Mouse (Mus musculus) liver, embryonic 15.5 days (tissue): ENCODE data around the gene Cyb5r2. TPM values are rescaled to one million over a fixed set of nuclear protein-coding genes. Genes with fewer than 3 reads are reported as not detected.

Experiments
- ATAC-seq: fragments of 200-750 bp; cut with Nextera tagmentation; 2 replicates; pipeline ENCODE4 v1.8.0; 2017; ENCODE audit warnings: moderate number of reproducible peaks, mild to moderate bottlenecking, moderate library complexity; ENCODE audit not compliant: insufficient read depth
- H3K27ac ChIP-seq: fragments of 300-500 bp; sonication (generic); replicated peaks from 2 replicates; pipeline ENCODE4 v1.5.1; 2015; ENCODE audit warnings: mild to moderate bottlenecking, inconsistent platforms
- H3K27me3 ChIP-seq: fragments of 300-500 bp; sonication (generic); 2 replicates; pipeline ENCODE4 v1.6.1; 2015; ENCODE audit warnings: mild to moderate bottlenecking, inconsistent platforms
- H3K36me3 ChIP-seq: fragments of 300-500 bp; sonication (generic); replicated peaks from 2 replicates; pipeline ENCODE4 v1.6.1; 2015; ENCODE audit warnings: moderate library complexity, mild to moderate bottlenecking, inconsistent platforms
- H3K4me1 ChIP-seq: fragments of 300-500 bp; sonication (generic); replicated peaks from 2 replicates; pipeline ENCODE4 v1.6.1; 2015; ENCODE audit warnings: inconsistent platforms
- H3K4me2 ChIP-seq: fragments of 300-500 bp; sonication (generic); 2 replicates; pipeline ENCODE4 v1.6.1; 2015; ENCODE audit warnings: moderate library complexity, mild to moderate bottlenecking, inconsistent platforms
- H3K4me3 ChIP-seq: fragments of 300-500 bp; sonication (generic); replicated peaks from 2 replicates; pipeline ENCODE4 v1.5.1; 2015; ENCODE audit warnings: mild to moderate bottlenecking, inconsistent platforms
- H3K9ac ChIP-seq: fragments of 300-500 bp; sonication (generic); 2 replicates; pipeline ENCODE4 v1.6.1; 2015; ENCODE audit warnings: moderate library complexity, mild to moderate bottlenecking, inconsistent platforms
- H3K9me3 ChIP-seq: fragments of 300-500 bp; sonication (generic); replicated peaks from 2 replicates; pipeline ENCODE4 v1.6.1; 2016; ENCODE audit warnings: inconsistent platforms
- WGBS: fragments of 180-500 bp; shearing (Covaris S2); methylation state at CpG from one replicate; pipeline ENCODE4 v1.1.7; 2015; ENCODE audit warnings: mixed read lengths; ENCODE audit not compliant: insufficient replicate concordance; 5-methylcytosine and 5-hydroxymethylcytosine counted together
- polyA plus RNA-seq: library from polyadenylated mRNA; unstranded; fragments of >200 nt; fragmentation: Nextera tagmentation; extraction: Ambion mirVana; gene quantifications from 2 replicates; pipeline ENCODE4 v1.2.1, GENCODE M21; 2015

The Cyb5r2 gene
- polyA plus RNA-seq, 1 experiment from 2014 or later = not detected

DNA sequence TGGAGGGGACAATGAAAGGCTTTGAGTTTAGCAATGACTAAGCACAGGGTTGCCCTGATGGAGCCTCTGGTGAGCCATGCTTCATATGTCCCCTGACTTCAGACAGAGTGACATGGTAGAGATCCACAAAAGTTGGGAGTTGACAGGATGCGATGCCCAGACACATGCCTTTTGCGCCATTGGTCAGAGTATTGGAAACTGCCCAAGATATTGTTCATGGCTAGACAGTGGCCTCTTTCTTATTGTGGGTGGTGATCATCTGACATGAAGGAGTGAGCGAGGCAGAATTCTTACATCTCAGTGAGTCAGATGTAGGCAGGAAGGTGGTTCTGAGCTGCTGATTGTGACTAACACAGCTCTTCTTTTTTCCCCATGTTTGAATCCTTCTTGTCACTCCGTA lies 35.3 kb downstream of the Cyb5r2 start:
- Histone ChIP-seq H3K4me2 (no peak overlapping the region), H3K36me3 (peaks cover 19% of the 10 kb centered on the region; the same call in 1 of the 2 replicates), H3K27me3 (no peaks in the 10 kb centered on the region), H3K9ac (no peak overlapping the region), H3K9me3 (no peaks in the 10 kb centered on the region), H3K4me1 (no peaks in the 10 kb centered on the region), H3K27ac (no peak overlapping the region), H3K4me3 (no peak overlapping the region)
- ATAC-seq = no peak
- 78% methylated on average over 4 of the region's 4 CpGs for WGBS

DNA sequence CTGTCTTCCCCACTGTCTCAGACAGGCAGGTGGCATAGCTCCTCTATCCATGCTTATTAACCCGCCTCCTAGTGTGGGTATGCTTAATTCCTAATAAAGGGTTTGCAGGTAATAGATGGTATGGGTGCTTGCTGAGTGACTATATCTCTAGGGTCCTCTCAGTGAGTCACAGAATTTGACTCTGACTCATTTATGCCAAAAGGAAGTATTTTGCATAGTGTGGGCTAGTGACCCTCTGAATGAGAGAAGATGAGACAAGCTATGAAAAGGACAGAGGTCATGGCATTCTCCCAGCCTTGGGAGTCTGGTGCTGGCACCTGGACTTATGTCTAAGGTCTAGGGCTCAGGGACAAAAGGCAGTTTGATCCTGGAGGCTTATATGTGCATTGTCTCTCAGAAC lies 37.1 kb downstream of the Cyb5r2 start:
- peaks cover 19% of the 10 kb centered on the region; the same call in 1 of the 2 replicates for H3K36me3 ChIP-seq
- 48% methylated on average over 1 of the region's 1 CpGs for WGBS
- H3K9me3 ChIP-seq = no peaks in the 10 kb centered on the region
- no peak overlapping the region for H3K9ac ChIP-seq
- no peaks in the 10 kb centered on the region for H3K27me3 ChIP-seq
- H3K4me2 ChIP-seq = no peak overlapping the region
- no peak overlapping the region for H3K27ac ChIP-seq
- H3K4me3 ChIP-seq = no peak overlapping the region
- H3K4me1 ChIP-seq = no peaks in the 10 kb centered on the region
- no peak for ATAC-seq

DNA sequence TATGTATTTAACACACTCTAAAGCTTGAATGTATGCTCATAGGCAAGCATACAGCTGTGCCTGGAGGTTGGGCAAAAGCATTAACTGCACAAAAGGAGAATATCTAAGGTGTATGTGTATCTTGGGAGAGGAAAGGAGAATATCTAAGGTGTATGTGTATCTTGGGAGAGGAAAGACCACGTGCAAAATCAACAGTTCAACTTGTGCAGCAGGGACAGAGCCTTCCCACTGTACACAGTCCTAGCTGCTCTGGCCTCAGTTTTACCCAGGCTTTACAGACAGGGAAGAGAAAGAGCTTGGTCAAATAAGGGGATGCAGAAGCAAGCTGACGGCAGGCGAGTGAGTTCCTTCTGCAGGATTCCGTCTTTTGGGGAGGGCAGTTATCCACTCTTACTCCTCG lies 43.8 kb downstream of the Cyb5r2 start:
- H3K9me3 ChIP-seq = no peaks in the 10 kb centered on the region

DNA sequence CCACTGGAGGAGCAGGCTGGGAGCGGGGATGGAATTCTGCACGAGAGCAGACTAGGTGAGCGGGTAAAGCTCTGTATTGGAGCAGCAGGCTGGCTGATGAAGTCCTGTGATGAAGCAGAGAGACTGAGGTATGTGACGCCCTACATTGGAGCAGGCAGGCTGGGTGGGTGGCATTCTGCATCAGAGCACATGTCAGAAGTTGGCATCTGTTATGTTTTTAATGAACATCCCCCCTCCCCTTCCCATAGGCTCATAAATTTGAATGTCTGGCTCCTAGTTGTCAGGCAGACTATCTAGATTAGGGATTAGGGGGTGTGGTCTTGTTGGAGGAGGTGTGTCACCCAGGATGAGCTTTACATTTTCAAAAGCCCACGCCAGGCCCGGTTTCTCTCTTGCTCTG lies 45.1 kb downstream of the Cyb5r2 start:
- WGBS = 64% methylated on average over 6 of the region's 6 CpGs
- H3K27ac ChIP-seq = no peak overlapping the region
- no peaks in the 10 kb centered on the region for H3K36me3 ChIP-seq
- no peaks in the 10 kb centered on the region for H3K27me3 ChIP-seq
- peaks cover 6% of the 10 kb centered on the region; the same call in 1 of the 2 replicates for H3K4me1 ChIP-seq
- no peak overlapping the region for H3K4me3 ChIP-seq
- H3K4me2 ChIP-seq = no peak overlapping the region
- no peak for ATAC-seq
- H3K9ac ChIP-seq = no peak overlapping the region
- no peaks in the 10 kb centered on the region for H3K9me3 ChIP-seq

More for the DNA sequence above, 43.8 kb downstream of the Cyb5r2 start:
- no peaks in the 10 kb centered on the region for H3K4me1 ChIP-seq
- whole genome bisulfite sequencing = 71% methylated on average over 5 of the region's 5 CpGs
- no peak overlapping the region for H3K4me3 ChIP-seq
- no peaks in the 10 kb centered on the region for H3K36me3 ChIP-seq
- no peak for ATAC-seq
- no peak overlapping the region for H3K9ac ChIP-seq
- no peak overlapping the region for H3K27ac ChIP-seq
- H3K27me3 ChIP-seq = no peaks in the 10 kb centered on the region
- H3K4me2 ChIP-seq = no peak overlapping the region

DNA sequence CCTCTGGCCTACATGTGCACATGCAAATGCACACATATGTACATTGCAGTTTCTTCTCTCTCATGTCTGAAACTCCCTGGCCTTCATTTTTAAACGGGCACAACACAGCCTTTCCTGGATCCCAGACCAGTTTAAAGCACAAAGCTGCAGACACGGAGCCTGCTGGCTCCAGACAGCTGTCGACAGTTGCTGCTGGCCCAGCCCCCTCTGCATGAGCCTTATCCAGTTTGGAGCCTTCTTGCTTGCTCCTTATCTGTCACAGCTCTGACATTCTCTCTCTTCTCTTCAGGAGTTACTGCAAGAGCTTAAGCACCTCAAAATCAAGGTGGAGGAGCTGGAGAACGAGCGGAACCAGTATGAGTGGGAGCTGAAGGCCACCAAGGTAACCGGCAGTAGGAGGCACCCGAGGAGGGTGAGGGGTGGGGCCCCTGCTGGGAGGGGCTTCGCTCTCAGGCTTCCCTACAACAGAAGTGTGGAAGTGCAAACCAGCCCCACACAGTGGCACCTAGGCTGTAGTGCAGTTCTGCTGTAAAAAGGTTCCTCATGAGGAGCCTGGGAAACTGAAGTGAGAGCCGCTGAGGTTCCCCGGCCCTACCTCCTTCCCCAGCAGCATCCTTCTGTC lies 49.2 kb downstream of the Cyb5r2 start:
- peak; percentile 81 for ATAC-seq
- Histone ChIP-seq H3K4me1 (peaks cover 6% of the 10 kb centered on the region; the same call in 1 of the 2 replicates), H3K4me3 (no peak overlapping the region), H3K9me3 (no peaks in the 10 kb centered on the region), H3K27me3 (no peaks in the 10 kb centered on the region), H3K9ac (no peak overlapping the region), H3K27ac (no peak overlapping the region), H3K36me3 (no peaks in the 10 kb centered on the region), H3K4me2 (peak overlapping the region; percentile 38)
- WGBS = 3% methylated on average over 10 of the region's 10 CpGs

DNA sequence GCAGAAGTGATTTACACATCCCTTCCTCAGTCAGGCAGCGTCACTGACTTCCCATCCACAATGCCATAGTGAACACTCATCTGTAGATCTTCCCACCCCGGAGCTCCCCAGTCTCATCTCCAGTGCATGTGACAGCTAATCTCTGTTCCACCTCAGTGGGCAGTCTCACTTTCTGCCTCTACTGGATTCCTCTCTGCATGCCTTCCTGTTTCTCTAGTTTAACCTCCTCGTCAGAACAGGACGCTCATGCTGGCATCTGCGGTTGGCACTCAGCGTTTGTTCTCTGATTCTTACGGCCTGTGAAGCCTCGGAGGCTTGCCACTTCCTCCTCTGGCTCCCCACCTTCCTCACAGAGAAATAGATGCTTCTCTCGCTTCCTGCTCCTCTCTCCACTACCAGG lies 50.2 kb downstream of the Cyb5r2 start:
- 28% methylated on average over 9 of the region's 9 CpGs for WGBS

DNA sequence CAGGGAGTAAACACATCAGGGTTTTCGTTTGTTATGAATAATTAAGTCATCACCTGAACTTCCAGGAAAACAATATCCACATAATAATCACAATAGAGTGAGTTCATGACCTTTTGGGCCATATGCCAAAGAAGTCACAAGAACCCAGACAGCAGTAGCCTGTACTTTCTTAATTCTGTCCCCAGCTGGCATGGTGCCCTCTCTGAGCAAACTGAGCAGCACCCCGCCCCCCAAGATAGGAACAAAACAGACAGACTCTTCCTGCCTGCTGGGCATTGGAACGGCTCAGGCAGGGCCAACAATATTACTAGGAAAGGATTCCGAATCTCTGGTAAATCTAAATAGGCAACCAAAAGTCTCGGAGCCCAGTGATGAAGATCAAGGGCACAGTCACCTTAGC lies 51.9 kb downstream of the Cyb5r2 start:
- no peak for ATAC-seq
- 59% methylated on average over 5 of the region's 5 CpGs for WGBS
- H3K4me3 ChIP-seq = no peak overlapping the region
- peaks cover 6% of the 10 kb centered on the region; the same call in 1 of the 2 replicates for H3K4me1 ChIP-seq
- no peak overlapping the region for H3K9ac ChIP-seq
- no peak overlapping the region for H3K4me2 ChIP-seq
- H3K9me3 ChIP-seq = no peaks in the 10 kb centered on the region
- H3K27me3 ChIP-seq = no peaks in the 10 kb centered on the region
- H3K36me3 ChIP-seq = no peaks in the 10 kb centered on the region
- H3K27ac ChIP-seq = no peak overlapping the region

More for the DNA sequence above, 50.2 kb downstream of the Cyb5r2 start:
- peaks cover 6% of the 10 kb centered on the region; the same call in 1 of the 2 replicates for H3K4me1 ChIP-seq
- H3K9ac ChIP-seq = no peak overlapping the region
- H3K36me3 ChIP-seq = no peaks in the 10 kb centered on the region
- H3K9me3 ChIP-seq = no peaks in the 10 kb centered on the region
- no peak overlapping the region for H3K4me2 ChIP-seq
- H3K27me3 ChIP-seq = no peaks in the 10 kb centered on the region
- H3K27ac ChIP-seq = no peak overlapping the region
- ATAC-seq = no peak
- no peak overlapping the region for H3K4me3 ChIP-seq

DNA sequence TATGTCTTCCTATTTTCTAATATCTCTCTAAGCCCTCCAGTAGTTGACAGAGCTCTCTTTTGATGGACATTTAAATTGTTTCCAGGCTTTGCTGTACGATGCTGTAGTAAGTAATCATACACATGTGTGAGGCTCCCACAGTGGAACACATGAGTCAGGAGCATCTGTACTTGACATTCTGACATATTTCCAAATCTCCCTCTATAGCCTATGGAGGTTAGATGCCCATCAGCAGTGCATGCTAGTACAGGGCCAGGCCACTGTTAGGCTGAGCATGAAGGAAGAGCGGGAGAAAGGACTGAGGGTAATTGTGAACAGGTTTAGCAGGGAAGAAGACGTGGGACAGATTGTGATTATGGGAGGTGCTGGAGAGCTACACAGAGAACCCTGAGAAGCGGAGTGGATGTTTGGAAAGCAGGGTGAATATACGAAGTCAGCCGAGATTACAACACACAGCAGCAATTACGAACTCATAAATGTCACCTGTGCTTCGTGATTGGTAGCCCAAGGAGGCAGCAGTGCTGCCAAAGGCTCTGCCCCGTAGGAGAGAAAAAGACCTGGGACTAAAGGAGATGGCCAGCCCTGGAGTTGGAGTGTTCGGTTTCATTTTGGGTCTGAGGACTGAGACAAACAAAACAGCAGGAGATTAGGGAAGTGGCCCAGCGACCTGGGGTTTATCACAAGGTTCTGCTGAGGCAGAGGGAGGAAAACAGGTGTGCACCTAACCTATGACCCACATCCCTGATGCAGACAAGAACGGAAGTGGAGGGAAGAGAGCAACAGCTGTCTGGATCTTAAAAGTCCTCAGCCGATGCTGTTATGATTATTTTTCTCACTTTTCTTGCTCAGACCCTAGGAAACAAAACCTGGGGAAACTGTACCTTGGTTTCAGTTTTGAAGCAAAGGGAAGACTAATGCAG lies 55.1 kb downstream of the Cyb5r2 start:
- Histone ChIP-seq H3K27ac (no peak overlapping the region), H3K9ac (no peak overlapping the region), H3K36me3 (no peaks in the 10 kb centered on the region), H3K4me3 (no peak overlapping the region), H3K27me3 (no peaks in the 10 kb centered on the region), H3K9me3 (no peaks in the 10 kb centered on the region), H3K4me2 (no peak overlapping the region), H3K4me1 (no peaks in the 10 kb centered on the region)
- 53% methylated on average over 13 of the region's 13 CpGs for WGBS
- no peak for ATAC-seq

DNA sequence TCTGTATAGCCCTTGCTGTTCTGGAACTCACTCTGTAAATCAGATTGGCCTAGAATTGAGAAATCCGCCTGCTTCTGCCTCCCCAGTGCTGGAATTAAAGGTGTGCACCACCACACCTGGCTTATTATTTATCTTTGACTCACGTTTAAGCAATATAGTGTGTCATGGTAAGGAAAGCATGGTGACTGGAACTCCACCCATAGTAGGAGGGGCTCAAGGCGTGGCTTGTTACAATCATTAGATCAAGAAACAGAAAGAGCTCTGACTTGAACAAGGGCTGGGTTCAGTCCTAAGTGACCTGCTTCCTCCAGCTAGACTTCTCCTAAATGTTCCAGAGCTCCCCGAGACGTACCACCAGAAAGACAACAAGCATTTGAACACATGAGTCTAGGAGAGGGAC lies 57.2 kb downstream of the Cyb5r2 start:
- Histone ChIP-seq H3K9ac (no peak overlapping the region), H3K27me3 (no peaks in the 10 kb centered on the region), H3K4me1 (no peaks in the 10 kb centered on the region), H3K36me3 (no peaks in the 10 kb centered on the region), H3K4me3 (no peak overlapping the region), H3K27ac (no peak overlapping the region), H3K9me3 (no peaks in the 10 kb centered on the region), H3K4me2 (no peak overlapping the region)
- ATAC-seq = no peak
- WGBS = 56% methylated on average over 5 of the region's 5 CpGs

DNA sequence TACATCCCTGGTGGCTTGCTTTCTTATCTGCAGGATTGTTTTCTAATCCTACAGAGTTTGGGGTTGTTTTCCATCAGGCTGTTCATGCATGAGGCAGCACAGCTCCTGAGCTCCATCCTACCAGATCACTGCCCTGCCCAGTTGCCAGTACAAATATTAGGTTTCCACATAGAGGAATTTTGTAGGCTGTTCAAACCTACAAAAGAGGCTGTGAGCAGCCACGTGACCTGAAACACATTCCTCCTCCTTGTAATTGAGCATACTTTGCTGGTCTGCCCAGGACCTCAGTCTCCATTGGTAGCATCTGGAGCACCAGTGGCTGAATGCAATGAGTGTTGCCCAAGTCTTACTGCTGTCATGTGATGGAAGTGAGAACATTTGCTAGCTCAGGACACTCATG lies 57.9 kb downstream of the Cyb5r2 start:
- Histone ChIP-seq H3K9ac (no peak overlapping the region), H3K4me2 (no peak overlapping the region), H3K4me3 (no peak overlapping the region), H3K9me3 (no peaks in the 10 kb centered on the region), H3K4me1 (no peaks in the 10 kb centered on the region), H3K27me3 (no peaks in the 10 kb centered on the region), H3K36me3 (no peaks in the 10 kb centered on the region), H3K27ac (no peak overlapping the region)
- 45% methylated on average over 1 of the region's 1 CpGs for WGBS
- no peak for ATAC-seq
